Mouse (Mus musculus) stomach, embryonic 14.5 days (tissue): ENCODE measurements around the gene Tcea2. TPM values are rescaled to one million over a fixed set of nuclear protein-coding genes. Genes with fewer than 3 reads are reported as not detected.

Source experiments
- ATAC-seq: fragments of 200-750 bp; cut with Nextera tagmentation; 2 replicates; pipeline ENCODE4 v1.8.0; 2017; ENCODE audit warnings: low read depth, moderate TSS enrichment; ENCODE audit not compliant: insufficient number of reproducible peaks, insufficient read depth, low FRiP score
- H3K27ac ChIP-seq: fragments of 300-500 bp; sonication (generic); 2 replicates; pipeline ENCODE4 v1.5.1; 2014; ENCODE audit warnings: mild to moderate bottlenecking, low read length, moderate library complexity, mixed read lengths
- H3K27me3 ChIP-seq: fragments of 300-500 bp; sonication (generic); 2 replicates; pipeline ENCODE4 v1.6.1; 2014; ENCODE audit warnings: low read length, control low read depth, mixed read lengths; ENCODE audit not compliant: control insufficient read depth, insufficient read depth
- H3K36me3 ChIP-seq: fragments of 300-500 bp; sonication (generic); 2 replicates; pipeline ENCODE4 v1.6.1; 2014; ENCODE audit warnings: mild to moderate bottlenecking, control low read depth, low read length, moderate library complexity, mixed read lengths; ENCODE audit not compliant: control insufficient read depth, insufficient read depth
- H3K4me1 ChIP-seq: fragments of 300-500 bp; sonication (generic); 2 replicates; pipeline ENCODE4 v1.6.1; 2014; ENCODE audit warnings: low read length, control low read depth, mixed read lengths; ENCODE audit not compliant: control insufficient read depth, insufficient read depth
- H3K4me2 ChIP-seq: fragments of 300-500 bp; sonication (generic); replicated peaks from 2 replicates; pipeline ENCODE4 v1.6.1; 2014; ENCODE audit warnings: low read depth, low read length, control low read depth
- H3K4me3 ChIP-seq: fragments of 300-500 bp; sonication (generic); 2 replicates; pipeline ENCODE4 v1.5.1; 2014; ENCODE audit warnings: low read depth, low read length, control low read depth
- H3K9ac ChIP-seq: fragments of 300-500 bp; sonication (generic); replicated peaks from 2 replicates; pipeline ENCODE4 v1.6.1; 2014; ENCODE audit warnings: low read depth, mild to moderate bottlenecking, control low read depth, low read length, moderate library complexity, mixed read lengths
- H3K9me3 ChIP-seq: fragments of 300-500 bp; sonication (generic); 2 replicates; pipeline ENCODE4 v1.6.1; 2016; ENCODE audit warnings: low read depth, low read length, control low read depth; ENCODE audit not compliant: control insufficient read depth
- WGBS: fragments of 180-500 bp; shearing (Covaris S2); extraction: QIAGEN DNeasy Blood & Tissue Kit; methylation state at CpG from one replicate; pipeline ENCODE4 v1.1.7; 2014; 5-methylcytosine and 5-hydroxymethylcytosine counted together
- polyA plus RNA-seq: library from polyadenylated mRNA; unstranded; fragments of >200 nt; fragmentation: Nextera tagmentation; extraction: Ambion mirVana; gene quantifications from 2 replicates; pipeline ENCODE4 v1.2.1, GENCODE M21; 2014

The Tcea2 gene
- polyA plus RNA-seq, 1 experiment from 2014 or later: 36.7 TPM

GRCm38 (mm10) chr2:181722213-181722612, 42.1 kb downstream of the Tcea2 start:
- no peak for ATAC-seq
- H3K4me2 ChIP-seq: no peak overlapping the region
- H3K9ac ChIP-seq: no peak overlapping the region
- no peak overlapping the region for H3K4me3 ChIP-seq
- H3K9me3 ChIP-seq: no peaks in the 10 kb centered on the region
- no peak overlapping the region for H3K27ac ChIP-seq
- no peaks in the 10 kb centered on the region for H3K36me3 ChIP-seq
- H3K4me1 ChIP-seq: no peaks in the 10 kb centered on the region
- WGBS: 14% methylated on average over 3 of the region's 3 CpGs
- H3K27me3 ChIP-seq: no peaks in the 10 kb centered on the region

- no peak for ATAC-seq
- H3K27me3 ChIP-seq: no peaks in the 10 kb centered on the region
- WGBS: 54% methylated on average over 9 of the region's 9 CpGs
- no peaks in the 10 kb centered on the region for H3K4me1 ChIP-seq
- no peaks in the 10 kb centered on the region for H3K36me3 ChIP-seq
- H3K4me2 ChIP-seq: no peak overlapping the region
- H3K4me3 ChIP-seq: no peak overlapping the region
- no peak overlapping the region for H3K27ac ChIP-seq
- no peaks in the 10 kb centered on the region for H3K9me3 ChIP-seq
- H3K9ac ChIP-seq: no peak overlapping the region
These were observed 47.7 kb downstream of the Tcea2 start for GRCm38 (mm10) chr2:181727659-181728262.

DNA sequence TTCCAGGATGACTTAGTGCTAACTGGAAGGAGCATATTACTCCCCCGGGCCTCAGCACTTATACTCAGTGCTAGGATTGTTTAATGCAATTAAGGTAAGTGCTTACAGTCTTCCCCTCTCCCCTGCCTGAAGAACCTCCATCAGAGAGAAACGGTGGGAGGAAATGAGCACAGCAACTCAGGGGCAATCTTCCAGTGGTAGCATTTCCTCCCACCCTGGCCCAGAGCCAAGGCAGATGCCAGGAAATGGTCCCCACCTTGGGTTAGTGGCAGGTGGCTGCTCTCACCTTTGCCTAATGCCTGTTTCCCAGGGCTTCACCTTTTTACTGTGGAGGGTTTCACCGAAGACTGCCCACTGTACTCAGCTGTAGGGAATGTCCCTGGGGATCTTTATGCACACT, 49.9 kb downstream of the Tcea2 start:
- no peak for ATAC-seq
- Histone ChIP-seq H3K4me3 (no peak overlapping the region), H3K4me1 (no peaks in the 10 kb centered on the region), H3K27ac (no peak overlapping the region), H3K4me2 (no peak overlapping the region), H3K9ac (no peak overlapping the region), H3K27me3 (no peaks in the 10 kb centered on the region), H3K36me3 (no peaks in the 10 kb centered on the region), H3K9me3 (no peaks in the 10 kb centered on the region)
- 58% methylated on average over 3 of the region's 3 CpGs for WGBS

Other genes with a start within 250 kb of the Tcea2 start
- gene Zbtb46, start 220.9 kb upstream of the Tcea2 start, polyA plus RNA-seq: 9.1 and 9.5 TPM in 2 replicates
- gene Abhd16b, start 187.1 kb upstream of the Tcea2 start, polyA plus RNA-seq: 0.27 and 0.38 TPM in 2 replicates
- 175 and 178 TPM in 2 replicates for gene Tpd52l2, start 183.2 kb upstream of the Tcea2 start, polyA plus RNA-seq
- 78.8 and 83.1 TPM in 2 replicates for gene Dnajc5, start 159.8 kb upstream of the Tcea2 start, polyA plus RNA-seq
- 56.3 and 56.8 TPM in 2 replicates for gene Uckl1, start 95.4 kb upstream of the Tcea2 start, polyA plus RNA-seq
- 57.9 and 60.2 TPM in 2 replicates for gene Prpf6, start 88.4 kb upstream of the Tcea2 start, polyA plus RNA-seq
- 50.6 and 51.6 TPM in 2 replicates for gene Zfp512b, start 87.5 kb upstream of the Tcea2 start, polyA plus RNA-seq
- gene Samd10, start 81.1 kb upstream of the Tcea2 start, polyA plus RNA-seq: 33.1 and 35.0 TPM in 2 replicates
- gene Gm29797, start 23.3 kb upstream of the Tcea2 start, polyA plus RNA-seq: not detected in 2 replicates
- 25.9 and 28.4 TPM in 2 replicates for gene Sox18, start 8.7 kb upstream of the Tcea2 start, polyA plus RNA-seq
- 78.8 and 88.8 TPM in 2 replicates for gene Rgs19, start 13.7 kb downstream of the Tcea2 start, polyA plus RNA-seq
- gene Lkaaear1, start 18.1 kb downstream of the Tcea2 start, polyA plus RNA-seq: not detected in 2 replicates
- 3.0 and 3.2 TPM in 2 replicates for gene Oprl1, start 34.7 kb downstream of the Tcea2 start, polyA plus RNA-seq
- 3.0 and 3.5 TPM in 2 replicates for gene Myt1, start 83.0 kb downstream of the Tcea2 start, polyA plus RNA-seq
- 25.4 and 30.5 TPM in 2 replicates for gene Pcmtd2, start 157.5 kb downstream of the Tcea2 start, polyA plus RNA-seq
- gene Polr3k, start 184.0 kb downstream of the Tcea2 start, polyA plus RNA-seq: 93.2 and 96.0 TPM in 2 replicates